Mouse (Mus musculus) left cerebral cortex, adult 8-10 months (tissue): ENCODE measurements around the gene Rgs5. TPM values are rescaled to one million over a fixed set of nuclear protein-coding genes. Genes with fewer than 3 reads are reported as not detected.

Experiments
- DNase-seq, 2 experiments: peaks; one replicate each; pipeline ENCODE4 v3.0.0; 2022; ENCODE audit warnings: low spot score in 2 of 2
- total RNA-seq, 4 experiments: library from RNA; stranded (reverse); gene quantifications; 2 replicates each; pipeline ENCODE4 v1.2.4; 2022

Rgs5 gene
- total RNA-seq, 4 experiments from 2014 or later, result 40.0 to 44.9 (median 41.0) TPM

- DNase-seq, result no peak
These were observed 66.5 kb downstream of the Rgs5 start for GRCm38 (mm10) chr1:169721836-169722235.

GRCm38 (mm10) chr1:169726319-169726718 lies 71.0 kb downstream of the Rgs5 start:
- no peak for DNase-seq

DNA sequence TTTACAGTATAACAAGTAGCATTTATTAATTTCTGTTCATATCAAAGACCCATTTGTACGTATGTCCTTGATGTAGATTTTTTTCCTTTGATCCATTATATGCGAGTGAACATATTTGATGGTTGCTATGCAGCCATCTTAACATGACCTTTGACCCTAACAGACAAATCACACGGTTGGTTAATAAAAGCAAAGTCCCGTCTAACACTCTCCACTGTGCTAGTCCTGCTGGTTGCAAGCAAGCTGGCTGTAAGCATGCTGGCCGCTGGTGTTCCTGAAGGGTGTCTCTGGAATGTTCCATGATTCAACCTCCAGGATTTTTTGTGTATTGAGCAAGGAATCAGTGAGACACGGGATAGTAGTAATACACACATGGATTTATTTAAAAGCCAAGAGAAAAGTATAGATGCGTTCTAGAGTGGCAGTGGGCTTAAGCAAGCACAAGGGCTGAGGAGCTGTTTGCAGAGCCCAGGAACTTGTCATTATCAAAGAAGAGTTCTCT lies 75.3 kb downstream of the Rgs5 start:
- DNase-seq, result no peak

GRCm38 (mm10) chr1:169736139-169736538 lies 80.8 kb downstream of the Rgs5 start:
- DNase-seq, result no peak

DNA sequence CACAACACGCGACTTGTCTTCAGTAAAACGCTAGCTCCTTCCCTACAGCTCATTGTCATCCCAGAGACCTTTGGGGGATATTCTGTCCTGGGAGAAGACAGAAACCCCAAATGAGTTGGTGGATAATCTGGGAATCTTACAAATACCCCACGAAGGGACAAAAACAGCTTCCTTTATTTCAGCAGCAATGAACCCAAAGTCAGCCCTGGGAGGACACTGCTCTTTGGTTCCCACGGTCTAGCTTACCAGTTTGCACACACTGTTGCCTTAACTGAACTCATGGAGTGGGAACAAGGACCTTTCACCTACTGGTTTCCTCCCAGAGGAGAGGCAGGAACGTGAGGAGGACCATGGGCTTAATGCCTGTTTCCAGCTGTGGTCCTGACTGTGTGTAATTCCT lies 81.9 kb downstream of the Rgs5 start:
- no peak for DNase-seq

GRCm38 (mm10) chr1:169741147-169741546 lies 85.8 kb downstream of the Rgs5 start:
- no peak for DNase-seq

Other genes starting within 250 kb of the Rgs5 start
- gene Nuf2, start 124.0 kb upstream of the Rgs5 start, total RNA-seq, result 1 to 10 TPM; 1.6 to 2.9 (median 2.2) TPM
- 100 to 1,000 TPM; 299 to 399 (median 336) TPM for gene Rgs4, start 92.1 kb downstream of the Rgs5 start, total RNA-seq